28 mouse cellular contexts compared by ENCODE assay signal in genomic region chr13:55368401-55368800, GRCm38 (mm10). TPM values are rescaled to one million over a fixed set of nuclear protein-coding genes. Genes with fewer than 3 reads are reported as not detected.
A peak's percentile ranks its signal among the peaks of the same experiment; 100 is the strongest.
DNase-seq lines count a peak whose midpoint lies in the region; ATAC-seq and TF ChIP-seq lines count a peak whose summit lies in the region.
"Had no signal": no experiment of that assay in that cellular context is flagged by ENCODE, and none has a peak within 500 bp of the region (broad histone marks: within the 10 kb centered on the region; RNA-seq: fewer than 3 reads in every experiment).

No protein-coding gene starts in this region.

- no peak overlapping the region for H3K9ac ChIP-seq in kidney, postnatal 0 days (ENCODE audit: low read depth, low read length)
- H3K9ac ChIP-seq: embryonic facial prominence, embryonic 12.5 days; heart, embryonic 12.5 days; hindbrain, embryonic 12.5 days; liver, embryonic 13.5 days; lung, embryonic 15.5 days had no signal

- 76% methylated on average over 7 of the region's 7 CpGs for WGBS in kidney, postnatal 0 days

- H3K36me3 ChIP-seq in kidney, postnatal 0 days (ENCODE audit: insufficient read depth, low read length), result no peaks in the 10 kb centered on the region
- H3K36me3 ChIP-seq: embryonic facial prominence, embryonic 12.5 days; heart, embryonic 12.5 days; hindbrain, embryonic 12.5 days; limb, embryonic 10.5 days; liver, embryonic 13.5 days; lung, embryonic 15.5 days; midbrain, embryonic 10.5 days had no signal

- no peaks in the 10 kb centered on the region for H3K27me3 ChIP-seq in kidney, postnatal 0 days (ENCODE audit: insufficient read depth, low read length)
- H3K27me3 ChIP-seq: lung, embryonic 15.5 days had no signal

- H3K9me3 ChIP-seq in kidney, postnatal 0 days (replicated peaks; ENCODE audit: low read length), result no peaks in the 10 kb centered on the region
- H3K9me3 ChIP-seq: embryonic facial prominence, embryonic 12.5 days; heart, embryonic 12.5 days; hindbrain, embryonic 12.5 days; limb, embryonic 10.5 days; liver, embryonic 13.5 days; lung, embryonic 15.5 days; midbrain, embryonic 10.5 days had no signal

- no peak for ATAC-seq in kidney, postnatal 0 days (replicated peaks; ENCODE audit: low FRiP score, low read depth)
- ATAC-seq: activated CD4-positive, CD25-positive, alpha-beta regulatory T cell, adult 4 months; forebrain, embryonic 14.5 days; intestine, embryonic 16.5 days had no signal

- no peak overlapping the region for H3K27ac ChIP-seq in kidney, postnatal 0 days
- H3K27ac ChIP-seq: embryonic facial prominence, embryonic 12.5 days; hindbrain, embryonic 12.5 days; left cerebral cortex, adult 2 months; limb, embryonic 10.5 days; liver, embryonic 13.5 days; lung, embryonic 15.5 days; midbrain, embryonic 10.5 days had no signal

- no peak overlapping the region for H3K4me3 ChIP-seq in kidney, postnatal 0 days (replicated peaks; ENCODE audit: low read depth, low read length)
- H3K4me3 ChIP-seq: embryonic facial prominence, embryonic 12.5 days; erythroblast, embryonic 14.5 days; heart, embryonic 12.5 days; hindbrain, embryonic 12.5 days; left cerebral cortex, adult 2 months; limb, embryonic 10.5 days; liver, embryonic 13.5 days; lung, embryonic 15.5 days; midbrain, embryonic 10.5 days had no signal

- no peaks in the 10 kb centered on the region for H3K4me1 ChIP-seq in kidney, postnatal 0 days (replicated peaks; ENCODE audit: insufficient read depth, low read length)
- H3K4me1 ChIP-seq: embryonic facial prominence, embryonic 12.5 days; hindbrain, embryonic 12.5 days; midbrain, embryonic 10.5 days had no signal

- no peak overlapping the region for H3K4me2 ChIP-seq in kidney, postnatal 0 days (ENCODE audit: low read length)
- H3K4me2 ChIP-seq: embryonic facial prominence, embryonic 12.5 days; heart, embryonic 12.5 days; hindbrain, embryonic 12.5 days; lung, embryonic 15.5 days had no signal

- no peak for DNase-seq in kidney, postnatal 0 days (ENCODE audit: low spot score)
- no peak for DNase-seq in kidney, postnatal 4 days
- peak; percentile 17 to 28 for DNase-seq in spleen, postnatal 36 days (ENCODE audit: low spot score in 2 of 2)
- DNase-seq in spleen, postnatal 4 days (ENCODE audit: low spot score in 2 of 2), result no peak
- DNase-seq in induced T-regulatory cell, adult 2 months (ENCODE audit: low read depth), result peak; percentile 17
- peak; percentile 48 for DNase-seq in thymus, postnatal 4 days
- no peak for DNase-seq in retina, embryonic 14.5 days (ENCODE audit: low spot score)
- DNase-seq in frontal cortex, postnatal 25 days (ENCODE audit: low spot score in 2 of 2), result no peak
- DNase-seq: adrenal gland, postnatal 10 days; cerebellum, postnatal 10 days; heart, postnatal 14 days; layer of hippocampus, adult 9-11 months; liver, embryonic 13.5 days; lung, postnatal 4 days; right cerebral cortex, adult 18-20 months had no signal

- peak; percentile 32; the same call in 1 of the 2 replicates for TF ChIP-seq CTCF in kidney, postnatal 0 days (IDR thresholded peaks at IDR 0.05; ENCODE audit: low read depth)

RNA-seq across cellular contexts. Expression of gene Rgs14, which starts 1.1 kb away (rescaled TPM):
- polyA plus RNA-seq in kidney, postnatal 0 days (2015; fragmentation: Nextera tagmentation; extraction: Ambion mirVana), result 1.6 and 1.7 TPM in 2 replicates
- polyA plus RNA-seq: erythroblast, embryonic 14.5 days had no signal

RNA-seq across cellular contexts. Expression of gene Lman2, which starts 5.8 kb away (rescaled TPM):
- 93.7 and 103 TPM in 2 replicates for polyA plus RNA-seq in kidney, postnatal 0 days (2015; fragmentation: Nextera tagmentation; extraction: Ambion mirVana)

RNA-seq across cellular contexts. Expression of gene Slc34a1, which starts 29.6 kb away (rescaled TPM):
- polyA plus RNA-seq in kidney, postnatal 0 days (2015; fragmentation: Nextera tagmentation; extraction: Ambion mirVana), result 344 and 465 TPM in 2 replicates
- polyA plus RNA-seq: activated CD4-positive, CD25-positive, alpha-beta regulatory T cell, adult 4 months; embryonic facial prominence, embryonic 12.5 days; erythroblast, embryonic 14.5 days; forebrain, embryonic 14.5 days; heart, embryonic 12.5 days; hindbrain, embryonic 12.5 days; limb, embryonic 10.5 days; liver, embryonic 13.5 days; midbrain, embryonic 10.5 days; stomach, embryonic 14.5 days had no signal

RNA-seq across cellular contexts. Expression of gene Mxd3, which starts 38.8 kb away (rescaled TPM):
- polyA plus RNA-seq in kidney, postnatal 0 days (2015; fragmentation: Nextera tagmentation; extraction: Ambion mirVana), result 14.9 and 15.1 TPM in 2 replicates

RNA-seq across cellular contexts. Expression of gene Pfn3, which starts 46.6 kb away (rescaled TPM):
- polyA plus RNA-seq in kidney, postnatal 0 days (2015; fragmentation: Nextera tagmentation; extraction: Ambion mirVana), result not detected in 2 replicates
- polyA plus RNA-seq: activated CD4-positive, CD25-positive, alpha-beta regulatory T cell, adult 4 months; embryonic facial prominence, embryonic 12.5 days; erythroblast, embryonic 14.5 days; heart, embryonic 12.5 days; hindbrain, embryonic 12.5 days; intestine, embryonic 16.5 days; limb, embryonic 10.5 days; liver, embryonic 13.5 days; lung, embryonic 15.5 days; midbrain, embryonic 10.5 days; neural tube, embryonic 11.5 days; stomach, embryonic 14.5 days had no signal

Comparison
In these comparisons a context has a peak if more than half of its experiments do, and no peak if none do; other contexts are left out.
1. DNase-seq: peak in spleen, postnatal 36 days (2 of 2), induced T-regulatory cell, adult 2 months (single experiment) and thymus, postnatal 4 days (single experiment); none in kidney, postnatal 0 days (single experiment), kidney, postnatal 4 days (0 of 2), spleen, postnatal 4 days (0 of 2), retina, embryonic 14.5 days (single experiment) and frontal cortex, postnatal 25 days (0 of 2).